Mouse (Mus musculus) cerebellum, adult 2 months (tissue): Measurements from ENCODE around the gene Adamts13. TPM values are rescaled to one million over a fixed set of nuclear protein-coding genes. Genes with fewer than 3 reads are reported as not detected.

ENCODE experiments used
- DNase-seq, 2 experiments: peaks; one replicate each; pipeline ENCODE4 v3.0.0; 2021
- H3K27ac ChIP-seq: fragments of 200-500 bp; 2 replicates; pipeline ENCODE4 v1.5.1; 2012; ENCODE audit warnings: low read length, control low read depth, inconsistent platforms; ENCODE audit not compliant: insufficient read depth
- H3K27me3 ChIP-seq: fragments of 200-500 bp; 2 replicates; pipeline ENCODE4 v1.6.1; 2012; ENCODE audit warnings: inconsistent platforms, mild to moderate bottlenecking, low read length, moderate library complexity; ENCODE audit not compliant: control insufficient read depth, insufficient read depth
- H3K4me1 ChIP-seq: fragments of 200-500 bp; 2 replicates; pipeline ENCODE4 v1.6.1; 2011; ENCODE audit warnings: low read length; ENCODE audit not compliant: control insufficient read depth, insufficient read depth
- H3K4me3 ChIP-seq: fragments of 200-500 bp; replicated peaks from 2 replicates; pipeline ENCODE3; 2011; ENCODE audit warnings: mild to moderate bottlenecking, low read depth, low read length, control low read depth; ENCODE audit not compliant: insufficient read depth
- CTCF ChIP-seq: fragments of 200-500 bp; IDR thresholded peaks from 2 replicates; pipeline ENCODE4 v1.5.1; 2011; ENCODE audit warnings: low read depth, mild to moderate bottlenecking, control low read depth, low read length, moderate library complexity, borderline replicate concordance; ENCODE audit not compliant: insufficient read depth
- POLR2A ChIP-seq: fragments of 200-500 bp; IDR thresholded peaks from 2 replicates; pipeline ENCODE4 v1.6.1; 2011; ENCODE audit warnings: low read length, control low read depth, borderline replicate concordance; ENCODE audit not compliant: insufficient read depth
- WGBS: fragments of 180-500 bp; shearing (Covaris S2); methylation state at CpG from one replicate; pipeline ENCODE4 v1.1.7; 2018; 5-methylcytosine and 5-hydroxymethylcytosine counted together
- polyA plus RNA-seq: library from polyadenylated mRNA; depleted of rRNA; stranded (reverse); fragments of >200 nt; gene quantifications from 2 replicates; pipeline ENCODE4 v1.2.3, GENCODE M21; 2012

Gene Adamts13
- polyA plus RNA-seq, 1 experiment, result not detected

GRCm38 (mm10) chr2:26984179-26984578 lies 11.0 kb downstream of the Adamts13 start:
- H3K27ac ChIP-seq, result no peak overlapping the region
- TF ChIP-seq POLR2A (no peak), CTCF (no peak)
- H3K27me3 ChIP-seq, result no peaks in the 10 kb centered on the region
- no peak for DNase-seq
- H3K4me1 ChIP-seq, result no peaks in the 10 kb centered on the region
- WGBS, result 71% methylated on average over 2 of the region's 2 CpGs
- H3K4me3 ChIP-seq, result no peak overlapping the region

GRCm38 (mm10) chr2:26984640-26985039 lies 11.4 kb downstream of the Adamts13 start:
- TF ChIP-seq CTCF (no peak), POLR2A (no peak)
- H3K27me3 ChIP-seq, result no peaks in the 10 kb centered on the region
- WGBS, result 85% methylated on average over 5 of the region's 5 CpGs
- no peak overlapping the region for H3K27ac ChIP-seq
- H3K4me3 ChIP-seq, result no peak overlapping the region
- no peak for DNase-seq
- no peaks in the 10 kb centered on the region for H3K4me1 ChIP-seq

GRCm38 (mm10) chr2:26993936-26994335 lies 20.7 kb downstream of the Adamts13 start:
- no peaks in the 10 kb centered on the region for H3K27me3 ChIP-seq
- 78% methylated on average over 3 of the region's 3 CpGs for WGBS
- H3K4me3 ChIP-seq, result no peak overlapping the region
- no peak for DNase-seq
- H3K27ac ChIP-seq, result no peak overlapping the region
- no peaks in the 10 kb centered on the region for H3K4me1 ChIP-seq
- no peak for TF ChIP-seq POLR2A

- no peak for TF ChIP-seq CTCF
- no peak for TF ChIP-seq POLR2A
- WGBS, result 79% methylated on average over 1 of the region's 1 CpGs
Measured at GRCm38 (mm10) chr2:26997498-26997897, 24.3 kb downstream of the Adamts13 start.

GRCm38 (mm10) chr2:26997993-26998392 lies 24.8 kb downstream of the Adamts13 start:
- no peak for DNase-seq
- H3K4me3 ChIP-seq, result no peak overlapping the region
- TF ChIP-seq CTCF, result no peak
- TF ChIP-seq POLR2A, result no peak
- H3K27ac ChIP-seq, result no peak overlapping the region
- 90% methylated on average over 7 of the region's 7 CpGs for WGBS
- H3K27me3 ChIP-seq, result no peaks in the 10 kb centered on the region
- no peaks in the 10 kb centered on the region for H3K4me1 ChIP-seq

More at GRCm38 (mm10) chr2:26997498-26997897, 24.3 kb downstream of the Adamts13 start:
- no peaks in the 10 kb centered on the region for H3K27me3 ChIP-seq
- no peak overlapping the region for H3K4me3 ChIP-seq
- H3K27ac ChIP-seq, result no peak overlapping the region
- H3K4me1 ChIP-seq, result no peaks in the 10 kb centered on the region
- no peak for DNase-seq

- WGBS, result 33% methylated on average over 4 of the region's 4 CpGs
- Histone ChIP-seq H3K27me3 (no peaks in the 10 kb centered on the region), H3K4me3 (no peak overlapping the region), H3K27ac (no peak overlapping the region), H3K4me1 (peaks cover 6% of the 10 kb centered on the region)
- TF ChIP-seq CTCF (no peak), POLR2A (no peak)
- DNase-seq, result no peak
Measured at GRCm38 (mm10) chr2:27006255-27006654, 33.0 kb downstream of the Adamts13 start.

- DNase-seq, result no peak
- no peak overlapping the region for H3K27ac ChIP-seq
- no peaks in the 10 kb centered on the region for H3K27me3 ChIP-seq
- TF ChIP-seq CTCF (no peak), POLR2A (no peak)
- WGBS, result 78% methylated on average over 7 of the region's 7 CpGs
- H3K4me1 ChIP-seq, result peaks cover 9% of the 10 kb centered on the region
- H3K4me3 ChIP-seq, result no peak overlapping the region
Measured at GRCm38 (mm10) chr2:27007701-27008100, 34.5 kb downstream of the Adamts13 start.

GRCm38 (mm10) chr2:27009714-27010244 lies 36.6 kb downstream of the Adamts13 start, which contains the start of gene Cacfd1:
TSS of gene Cacfd1 (plus strand) at chr2:27009926.
- TF ChIP-seq POLR2A, result peak; percentile 56; the same call in 1 of the 2 replicates
- no peak for TF ChIP-seq CTCF
- peaks cover 9% of the 10 kb centered on the region for H3K4me1 ChIP-seq
- no peaks in the 10 kb centered on the region for H3K27me3 ChIP-seq
- peak within 1 kb of the TSS; percentile 68 for H3K4me3 ChIP-seq
- DNase-seq, result peak; percentile 89
- peak within 1 kb of the TSS; percentile 83 for H3K27ac ChIP-seq
- WGBS, result under 1% methylated on average over 43 of the region's 43 CpGs
